Mouse (Mus musculus) c-Kit-positive CD71-positive TER-119-positive erythroid progenitor cells, embryonic 14.5 days (primary cell): ENCODE results near the gene Irf2.
A peak's percentile ranks its signal among the peaks of the same experiment; 100 is the strongest.

Experiments
- DNase-seq: peaks from one replicate; pipeline ENCODE4 v3.0.0-alpha.2; 2013; ENCODE audit warnings: low spot score

Irf2 gene

GRCm38 (mm10) chr8:46802009-46802408 is 62.5 kb downstream of the Irf2 start:
- no peak for DNase-seq

- no peak for DNase-seq
These were observed 65.2 kb downstream of the Irf2 start for GRCm38 (mm10) chr8:46804721-46805120.

- no peak for DNase-seq
These were observed 71.6 kb downstream of the Irf2 start for GRCm38 (mm10) chr8:46811021-46811622.

GRCm38 (mm10) chr8:46811944-46812343 is 72.4 kb downstream of the Irf2 start:
- peak; percentile 28 for DNase-seq

GRCm38 (mm10) chr8:46812966-46813365 is 73.4 kb downstream of the Irf2 start:
- DNase-seq: no peak

GRCm38 (mm10) chr8:46818106-46818989 is 78.8 kb downstream of the Irf2 start:
- DNase-seq: no peak

- DNase-seq: no peak
These were observed 79.4 kb downstream of the Irf2 start for GRCm38 (mm10) chr8:46818990-46819288.

- DNase-seq: no peak
These were observed 89.3 kb downstream of the Irf2 start for GRCm38 (mm10) chr8:46828734-46829413.

- DNase-seq: no peak
These were observed 90.0 kb downstream of the Irf2 start for GRCm38 (mm10) chr8:46829414-46830111.

- DNase-seq: no peak
These were observed 90.8 kb downstream of the Irf2 start for GRCm38 (mm10) chr8:46830112-46830855.

GRCm38 (mm10) chr8:46831916-46832315 is 92.4 kb downstream of the Irf2 start:
- no peak for DNase-seq

- DNase-seq: no peak
These were observed 92.9 kb downstream of the Irf2 start for GRCm38 (mm10) chr8:46832399-46832798.

GRCm38 (mm10) chr8:46833763-46834162 is 94.2 kb downstream of the Irf2 start:
- DNase-seq: no peak

GRCm38 (mm10) chr8:46834440-46834839 is 94.9 kb downstream of the Irf2 start:
- DNase-seq: no peak

GRCm38 (mm10) chr8:46836011-46836652 is 96.6 kb downstream of the Irf2 start:
- no peak for DNase-seq

- no peak for DNase-seq
These were observed 97.4 kb downstream of the Irf2 start for GRCm38 (mm10) chr8:46836949-46837348.

- no peak for DNase-seq
These were observed 98.5 kb downstream of the Irf2 start for GRCm38 (mm10) chr8:46838052-46838451.

- DNase-seq: no peak
These were observed 100.9 kb downstream of the Irf2 start for GRCm38 (mm10) chr8:46840390-46840789.

- no peak for DNase-seq
These were observed 101.3 kb downstream of the Irf2 start for GRCm38 (mm10) chr8:46840791-46841190.

- DNase-seq: no peak
These were observed 103.2 kb downstream of the Irf2 start for GRCm38 (mm10) chr8:46842676-46843181.

- DNase-seq: no peak
These were observed 104.3 kb downstream of the Irf2 start for GRCm38 (mm10) chr8:46843855-46844254.
